Mouse (Mus musculus): ENCODE measurements around the gene Chat.
"Not testable (repeated sequence)": the region's sequence is repeated elsewhere in the genome, so short reads cannot be mapped to it uniquely, and the experiment has no call there.

Gene Chat

DNA sequence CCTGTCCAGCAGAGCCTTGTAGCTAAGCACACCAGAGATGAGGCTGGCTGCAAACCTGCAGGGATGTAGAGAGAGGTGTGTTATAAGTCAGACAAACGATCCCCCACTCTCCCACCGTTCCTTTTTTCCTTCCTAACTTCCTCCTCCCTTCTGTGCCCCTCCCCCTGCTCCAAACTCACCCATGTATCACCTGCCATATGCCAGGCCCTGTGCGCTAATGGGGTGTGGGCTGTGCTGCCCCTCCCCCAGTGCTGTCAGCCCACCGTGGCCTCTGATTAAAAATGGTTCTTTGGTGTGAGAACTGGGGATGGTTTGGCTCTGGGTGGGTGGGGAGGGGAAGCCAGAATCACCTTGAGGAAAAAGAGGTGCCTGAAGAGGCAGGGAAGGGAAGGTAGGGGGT is 13.2 kb downstream of the Chat start:
- no peak for DNase-seq

DNA sequence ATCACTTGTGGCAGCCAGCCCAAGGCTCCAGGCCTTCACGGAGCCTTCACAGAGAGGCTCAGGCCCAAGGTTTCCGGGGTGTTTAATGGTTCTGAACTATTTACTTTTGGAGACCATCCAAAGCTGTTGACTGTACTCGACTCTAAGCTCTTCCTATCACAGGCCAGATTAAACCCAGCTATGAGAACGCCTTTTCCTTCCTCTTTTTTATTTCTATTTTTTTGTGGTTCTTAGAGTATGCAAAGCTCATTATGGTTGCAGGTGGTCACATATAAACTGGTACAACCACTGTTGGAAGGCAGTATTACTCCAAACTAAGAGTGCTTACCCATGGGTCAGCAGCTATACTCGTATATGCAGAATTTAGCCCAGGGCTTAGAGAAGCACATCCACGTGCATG is 18.8 kb downstream of the Chat start:
- DNase-seq: no peak

DNA sequence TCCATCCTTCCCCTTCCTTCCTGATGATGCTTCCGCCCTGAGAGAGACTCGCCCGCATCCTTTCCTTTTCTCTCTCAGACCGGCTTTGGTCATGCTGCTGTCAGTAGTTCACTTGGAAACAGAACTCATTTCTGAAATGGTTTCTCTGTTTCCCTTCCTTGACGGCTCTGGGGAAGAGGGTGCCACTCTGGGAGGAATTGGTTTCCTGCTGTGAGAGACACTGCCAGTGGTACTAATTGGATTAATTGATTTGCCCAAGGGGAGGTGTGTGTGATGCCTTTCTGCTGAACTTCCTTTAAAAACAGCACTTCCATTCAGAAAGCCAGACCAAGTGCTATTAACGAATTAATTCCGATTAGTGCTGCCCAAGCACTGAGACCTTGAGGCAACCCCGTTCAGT is 22.3 kb downstream of the Chat start:
- DNase-seq: no peak

DNA sequence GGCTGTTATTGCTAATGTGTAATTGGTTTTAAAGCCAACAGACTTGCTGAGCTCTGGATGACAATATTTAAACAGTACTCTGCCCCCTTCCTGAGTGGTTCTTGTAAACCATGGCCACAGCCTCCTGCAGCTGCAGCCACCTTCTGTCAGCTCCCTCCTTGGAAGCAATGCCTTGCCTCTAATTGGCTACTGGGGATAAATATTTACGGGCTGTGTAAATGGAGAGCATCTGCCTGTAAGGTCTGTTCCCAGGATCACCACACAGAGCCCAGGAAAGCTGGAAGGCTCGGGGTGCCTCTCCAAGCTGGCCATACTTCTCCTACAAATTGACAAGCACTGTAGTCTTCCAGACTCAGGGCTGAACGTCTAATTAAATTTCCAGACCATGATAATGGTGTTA is 26.0 kb downstream of the Chat start:
- DNase-seq: no peak

DNA sequence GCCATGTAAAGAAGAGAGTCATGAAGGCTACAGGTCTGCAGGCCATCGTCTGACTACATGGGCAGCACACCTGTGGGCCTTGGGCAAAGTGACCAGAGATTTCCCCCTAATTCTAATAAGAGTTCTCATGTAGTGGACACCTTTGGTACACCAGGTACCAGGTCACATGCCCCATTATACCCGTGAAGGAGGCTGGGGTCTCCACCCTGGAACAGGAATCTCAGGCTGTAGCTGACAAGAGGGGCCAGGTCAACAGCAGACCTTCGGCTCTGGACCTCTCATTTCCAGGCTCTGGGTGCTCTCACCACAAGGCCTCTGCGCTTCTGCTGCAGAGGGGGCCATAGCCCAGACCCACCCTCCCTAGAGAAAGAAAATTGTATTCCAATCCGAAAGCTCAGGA is 26.5 kb downstream of the Chat start:
- no peak for DNase-seq

DNA sequence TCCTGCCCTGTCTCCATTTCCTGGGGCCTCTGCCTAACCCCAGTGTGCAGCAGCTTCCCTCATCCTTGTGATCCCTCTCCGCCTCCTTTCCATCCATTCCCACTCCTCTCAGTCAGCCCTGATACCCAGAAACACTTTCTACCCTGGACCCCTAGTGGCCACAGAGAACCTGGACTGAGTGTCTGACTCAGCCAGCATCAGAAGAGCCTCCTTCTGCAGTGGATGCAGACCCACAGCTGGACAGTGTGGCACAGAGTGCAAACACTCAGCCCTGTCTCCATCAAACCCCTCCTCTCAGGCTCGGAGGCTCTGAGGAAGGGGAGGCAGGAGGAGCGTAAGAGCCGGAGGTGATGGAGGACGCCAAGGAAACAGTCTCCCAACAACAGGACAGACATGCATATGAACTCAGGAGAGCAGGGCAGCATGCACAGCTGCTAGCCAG is 28.4 kb downstream of the Chat start:
- no peak for DNase-seq

DNA sequence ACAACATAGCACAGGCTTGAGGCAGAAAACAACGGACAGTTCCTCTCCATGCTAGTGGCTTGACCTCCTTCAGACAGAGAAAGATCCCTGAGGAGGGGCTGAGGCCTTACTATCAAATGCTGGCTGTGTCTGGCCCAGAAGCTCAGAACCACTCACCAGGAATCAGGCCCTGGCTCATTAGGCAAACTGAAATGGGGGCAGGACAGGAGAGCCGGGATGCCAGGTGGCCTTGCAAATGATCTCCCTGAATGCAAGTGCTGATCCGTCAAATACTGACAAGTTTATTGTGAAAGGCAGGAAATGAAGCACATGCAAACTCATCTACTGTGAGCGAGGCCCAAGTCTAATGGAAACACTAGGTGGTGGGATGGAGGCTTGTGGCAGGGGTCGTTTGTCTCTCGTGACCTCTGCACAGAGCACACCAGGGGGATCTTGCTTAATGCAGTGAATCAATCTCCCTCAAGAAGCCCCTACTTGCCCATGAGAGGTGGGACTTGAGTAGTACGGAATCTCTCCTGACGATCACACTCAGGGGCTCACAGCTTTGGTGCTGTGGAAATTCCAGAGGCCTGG is 36.7 kb downstream of the Chat start:
- no peak for DNase-seq

DNA sequence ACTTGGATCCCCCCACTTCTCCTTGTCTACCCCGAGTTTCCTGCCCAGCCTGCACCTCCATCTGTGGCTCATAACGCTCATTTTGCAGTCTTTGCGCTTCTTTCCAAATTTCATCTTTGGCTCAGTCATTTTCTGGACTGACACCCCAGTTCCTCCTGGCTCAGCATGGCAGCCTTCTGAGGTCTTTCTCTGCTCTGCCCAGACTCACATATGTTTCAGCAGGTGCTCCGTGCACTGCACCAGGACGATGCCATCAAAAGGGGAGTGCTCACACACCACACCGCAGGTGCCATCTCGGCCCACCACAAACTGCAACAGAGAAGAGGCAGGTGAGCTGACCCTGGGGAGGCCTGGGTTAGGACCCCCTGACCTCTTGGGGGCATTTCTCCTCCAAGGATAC is 41.8 kb downstream of the Chat start:
- no peak for DNase-seq

DNA sequence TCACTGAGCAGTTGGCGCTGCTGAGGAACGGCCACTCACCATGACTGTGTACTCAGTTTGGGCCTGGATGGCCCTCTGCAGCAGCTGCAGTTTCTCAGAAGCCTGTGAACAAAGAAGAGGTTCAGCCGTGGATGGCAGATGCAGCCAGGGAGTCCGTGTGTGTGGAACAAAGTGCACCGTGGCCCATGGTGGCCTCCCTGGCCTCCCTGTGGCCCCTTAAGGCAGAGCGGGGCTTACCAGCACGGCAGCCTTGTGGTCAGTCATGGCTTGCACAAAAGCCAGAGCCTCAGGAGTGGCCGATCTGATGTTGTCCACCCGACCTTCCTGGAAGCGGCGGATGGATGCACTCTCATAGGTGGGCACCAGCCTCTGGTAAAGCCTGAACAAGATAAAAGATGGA is 47.0 kb downstream of the Chat start:
- DNase-seq: no peak

DNA sequence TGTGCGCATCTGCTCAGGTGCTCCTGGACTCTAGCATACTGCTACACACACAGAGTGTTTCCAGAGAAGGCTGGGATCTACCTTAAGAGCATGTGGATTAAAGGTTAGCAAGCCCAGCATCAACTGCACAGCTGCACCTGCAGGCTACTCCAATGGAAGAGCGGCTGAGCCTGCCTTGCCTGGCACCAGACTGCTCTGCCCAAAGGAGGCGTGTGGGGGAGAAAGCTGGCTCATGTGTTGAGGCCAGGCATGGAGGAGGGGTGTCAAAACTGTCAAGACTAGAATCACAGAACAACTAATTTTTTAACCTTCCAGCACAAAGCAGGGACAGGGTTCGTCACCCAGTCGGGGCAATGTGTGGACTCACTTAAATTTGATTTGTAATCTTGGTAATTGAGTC is 53.7 kb downstream of the Chat start:
- no peak for DNase-seq

DNA sequence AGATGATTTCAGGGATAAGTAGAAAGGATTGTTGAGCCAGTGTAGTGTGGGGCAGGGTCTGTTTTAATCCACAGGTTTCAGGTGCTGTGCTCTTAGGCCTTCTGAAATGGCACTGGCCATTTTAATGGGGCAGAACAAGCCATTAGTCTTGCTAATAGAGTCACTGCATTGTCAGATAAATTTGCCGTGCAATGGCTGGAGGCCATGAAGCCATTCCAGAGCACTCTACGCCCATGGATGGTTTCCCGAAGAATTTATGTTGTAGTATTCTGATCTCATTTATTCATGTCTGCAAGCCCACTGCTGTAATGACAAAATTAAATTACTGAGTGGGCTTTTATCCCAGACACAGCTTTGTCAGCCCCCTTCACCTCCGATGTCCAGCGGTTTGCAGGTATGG is 55.7 kb downstream of the Chat start:
- DNase-seq: no peak

DNA sequence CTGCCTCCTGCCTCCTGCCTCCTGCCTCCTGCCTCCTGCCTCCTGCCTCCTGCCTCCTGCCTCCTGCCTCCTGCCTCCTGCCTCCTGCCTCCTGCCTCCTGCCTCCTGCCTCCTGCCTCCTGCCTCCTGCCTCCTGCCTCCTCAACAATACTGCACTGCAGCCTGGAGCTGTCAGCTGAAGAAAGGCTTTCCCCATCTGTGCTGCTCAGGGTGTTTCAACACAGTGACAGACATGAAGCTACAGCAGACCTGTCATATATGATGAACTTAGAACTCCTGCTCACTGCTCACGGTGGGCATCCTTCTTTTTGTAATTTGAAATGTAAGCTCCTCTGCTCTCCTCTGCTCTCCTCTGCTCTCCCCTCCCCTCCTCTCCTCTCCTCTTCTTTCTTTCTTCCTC is 60.4 kb downstream of the Chat start:
- not testable (repeated sequence) for DNase-seq

DNA sequence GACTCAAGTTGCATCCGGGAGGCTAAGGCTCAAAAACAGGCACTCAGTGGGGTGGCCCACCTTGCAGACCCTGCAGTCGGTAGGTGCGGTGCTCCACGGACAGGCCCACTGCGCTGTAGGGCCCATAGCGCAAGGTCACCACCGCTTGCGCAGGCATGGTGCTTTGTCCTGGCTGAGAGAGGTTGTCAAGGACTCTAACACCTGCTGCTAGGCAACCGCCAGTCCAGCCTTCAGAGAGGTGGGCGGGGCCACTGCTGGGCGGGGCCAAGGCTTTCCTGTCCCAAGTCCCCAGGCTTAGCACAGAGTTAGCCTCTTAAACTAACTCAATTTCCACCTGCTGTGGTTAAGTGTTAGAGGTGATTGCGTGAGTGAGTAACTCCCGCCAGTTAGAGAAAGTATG is 77.6 kb downstream of the Chat start, which contains the start of gene 1700024G13Rik:
TSS of gene 1700024G13Rik (minus strand) at position 196 of the 400 bp plus-strand sequence.
- DNase-seq: peak; percentile 13 to 23

DNA sequence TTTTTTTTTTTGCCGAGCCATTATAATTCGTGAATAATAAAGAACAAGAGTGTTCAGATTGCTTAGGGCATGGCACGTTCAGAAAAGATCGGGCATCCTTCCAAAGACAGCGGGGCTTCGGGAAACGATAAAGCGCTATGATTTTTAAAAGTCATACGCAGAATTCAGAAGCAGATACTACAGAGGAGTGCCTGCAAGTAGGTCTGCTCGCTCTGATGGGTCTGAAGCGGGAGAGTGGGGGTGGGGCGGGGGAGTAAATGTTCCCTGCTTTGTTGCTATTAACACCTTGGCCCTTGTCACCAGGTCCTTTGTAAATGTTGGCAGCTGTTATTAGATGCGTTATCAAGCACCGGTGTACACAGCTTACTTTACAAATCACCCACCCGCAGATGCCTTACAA is 84.2 kb downstream of the Chat start:
- DNase-seq: no peak

DNA sequence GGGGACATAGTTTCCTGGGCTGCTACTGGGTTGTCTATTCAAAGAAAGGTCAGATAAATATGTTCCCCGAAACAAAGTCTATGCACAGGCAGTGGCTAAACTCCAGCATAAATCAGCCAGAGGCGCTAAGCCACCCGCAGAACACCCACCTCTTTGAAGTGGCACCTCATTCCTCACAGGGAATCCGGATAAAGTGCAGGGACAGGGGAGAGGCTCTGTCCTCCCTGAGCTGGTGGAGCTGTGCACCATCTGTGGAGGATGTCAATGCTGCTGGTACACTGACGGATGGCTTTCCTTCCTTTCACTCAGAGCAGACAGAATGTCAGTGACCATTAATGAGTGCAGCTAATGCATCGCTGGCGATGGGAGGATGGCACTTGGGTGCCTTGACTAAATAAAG is 84.7 kb downstream of the Chat start:
- DNase-seq: no peak

DNA sequence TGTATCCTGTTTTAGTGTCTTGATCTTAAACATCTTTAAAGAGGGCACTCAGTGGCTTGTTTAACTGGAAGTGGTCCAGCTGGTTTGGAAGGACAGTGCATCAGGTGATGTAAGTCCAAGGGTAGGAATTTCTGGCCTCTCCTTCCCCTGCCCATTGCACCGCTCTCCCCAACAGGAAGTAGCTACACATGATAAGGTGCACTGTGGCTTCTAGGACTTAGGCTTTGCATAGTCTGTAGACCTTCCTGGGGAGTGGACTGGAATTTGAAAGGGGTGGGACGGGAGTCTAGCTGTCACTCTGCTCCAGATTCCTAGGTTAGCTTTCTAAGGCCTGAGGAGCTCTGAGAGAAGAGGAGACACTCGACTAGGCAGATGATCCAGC is 85.7 kb downstream of the Chat start:
- no peak for DNase-seq

DNA sequence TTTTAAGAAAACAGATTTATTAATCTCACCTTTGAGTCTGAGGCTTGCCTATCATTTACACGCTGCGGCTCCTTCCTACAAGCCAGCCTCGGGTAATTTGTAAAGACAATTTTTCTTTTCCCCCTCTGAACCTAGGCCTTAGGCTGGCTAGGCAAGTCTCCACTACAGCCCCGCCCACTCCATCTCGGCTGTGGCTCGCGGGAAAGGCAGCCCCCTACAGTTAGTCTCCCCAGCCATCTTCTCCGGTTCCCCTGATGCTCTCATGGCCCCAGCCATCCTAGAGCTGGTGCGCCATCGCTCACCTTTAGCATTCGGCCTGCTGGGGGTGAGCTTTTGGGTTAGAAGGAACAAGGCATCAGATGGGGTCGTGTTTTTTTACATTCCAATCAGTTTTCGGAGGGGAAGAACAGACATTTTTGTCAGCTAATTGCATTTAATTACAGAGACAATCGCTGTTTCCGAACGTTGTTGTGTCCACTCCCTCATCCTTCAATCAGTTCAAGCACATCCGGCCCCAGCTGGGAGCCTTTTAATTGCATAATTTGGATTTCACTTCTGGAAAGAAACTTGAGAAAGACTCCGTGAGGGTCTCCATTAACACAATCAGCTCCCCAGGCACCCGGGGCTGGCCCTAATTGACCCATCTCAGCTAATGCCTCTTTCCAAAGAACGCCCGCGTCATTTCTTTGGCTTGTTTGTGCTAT is 86.2 kb downstream of the Chat start:
- DNase-seq: no peak

DNA sequence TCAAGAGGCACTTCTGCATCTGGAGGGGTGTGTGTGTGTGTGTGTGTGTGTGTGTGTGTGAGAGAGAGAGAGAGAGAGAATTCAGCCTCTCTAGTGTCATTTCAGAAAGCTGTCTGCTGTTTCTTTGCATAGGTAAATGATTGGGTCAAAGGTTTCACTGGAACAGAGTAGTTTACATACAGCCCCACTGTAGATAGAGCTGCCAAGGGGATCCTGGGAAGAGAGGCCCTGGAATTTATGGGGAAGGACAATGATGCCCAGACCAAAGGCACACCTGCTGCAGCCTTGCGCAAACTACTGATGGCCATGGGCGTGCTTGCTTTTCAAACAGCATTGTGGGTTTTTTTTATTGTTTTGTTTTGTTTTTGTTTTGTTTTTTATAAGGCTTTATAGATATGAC is 93.3 kb downstream of the Chat start:
- DNase-seq: no peak

DNA sequence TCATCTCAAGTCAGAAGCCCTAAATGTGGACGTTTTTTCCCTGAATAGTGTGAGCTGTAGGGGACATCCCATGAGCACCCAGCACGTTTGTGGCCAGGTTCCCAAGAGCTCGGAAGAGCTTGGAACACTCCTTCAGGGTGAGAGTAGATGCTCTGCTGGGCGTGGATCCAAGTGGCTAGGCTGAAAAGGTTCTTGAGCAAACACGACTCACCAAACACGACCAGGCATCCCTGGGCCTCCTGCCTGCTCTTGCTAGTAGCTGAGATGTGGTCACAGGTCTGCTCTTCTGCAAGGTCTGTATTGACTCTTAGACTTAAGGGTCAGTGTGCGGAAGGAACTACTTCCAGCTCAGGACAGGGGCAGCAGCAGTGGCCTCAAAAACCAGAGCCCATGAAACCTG is 96.0 kb downstream of the Chat start:
- DNase-seq: no peak

DNA sequence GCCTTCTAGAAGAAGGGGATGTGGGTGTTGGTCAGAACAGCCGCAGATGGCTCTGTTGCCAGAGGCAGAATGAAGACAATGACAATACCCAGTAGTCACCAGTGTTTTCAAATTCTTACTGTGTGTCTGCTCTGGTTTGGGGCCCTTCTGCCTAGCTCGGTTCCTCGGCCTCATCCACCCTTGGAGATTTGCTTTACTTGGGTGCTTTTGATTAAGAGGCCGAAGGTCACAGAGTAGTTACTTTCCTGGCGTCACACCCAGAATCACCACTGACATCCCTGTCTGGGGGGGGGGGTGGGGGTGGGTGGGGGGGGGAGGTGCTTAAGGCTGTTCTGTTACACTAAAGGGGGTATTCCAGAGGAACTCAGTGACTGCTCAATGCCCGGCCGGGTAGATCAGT is 101.4 kb downstream of the Chat start:
- no peak for DNase-seq

Measured in B cell, adult 2 months (primary cell).